8 mouse cellular contexts compared by ENCODE assay signal in genomic region chr4:43653161-43654015, GRCm38 (mm10). TPM values are rescaled to one million over a fixed set of nuclear protein-coding genes. Genes with fewer than 3 reads are reported as not detected.
A peak's percentile ranks its signal among the peaks of the same experiment; 100 is the strongest.
DNase-seq lines count a peak whose midpoint lies in the region; ATAC-seq and TF ChIP-seq lines count a peak whose summit lies in the region.

Gene Spag8, minus strand, starts transcription at chr4:43653594.

- 15% methylated on average over 24 of the region's 24 CpGs for WGBS in heart, postnatal 0 days
- 12% methylated on average over 24 of the region's 24 CpGs for WGBS in midbrain, embryonic 15.5 days

- peaks cover 7% of the 10 kb centered on the region for H3K9me3 ChIP-seq in heart, postnatal 0 days (replicated peaks; ENCODE audit: control insufficient read depth, low read length)
- no peaks in the 10 kb centered on the region for H3K9me3 ChIP-seq in midbrain, embryonic 15.5 days

- no peak for TF ChIP-seq EP300 in heart, postnatal 0 days (IDR thresholded peaks at IDR 0.05; ENCODE audit: low read depth)

- H3K4me2 ChIP-seq in heart, postnatal 0 days (ENCODE audit: low read depth, low read length) = peak within 1 kb of the TSS; percentile 43
- H3K4me2 ChIP-seq in midbrain, embryonic 15.5 days = peak within 1 kb of the TSS; percentile 47

- H3K9ac ChIP-seq in heart, postnatal 0 days (replicated peaks; ENCODE audit: low read depth, low read length) = no peak within 1 kb of the TSS
- no peak within 1 kb of the TSS for H3K9ac ChIP-seq in midbrain, embryonic 15.5 days

- H3K27ac ChIP-seq in heart, postnatal 0 days (ENCODE audit: low read depth) = no peak within 1 kb of the TSS
- H3K27ac ChIP-seq in midbrain, embryonic 15.5 days = 0 out of 2 replicates have a peak within 1 kb of the TSS, but pooled peaks have one; percentile 28

- H3K27me3 ChIP-seq in heart, postnatal 0 days (ENCODE audit: control insufficient read depth, insufficient read depth, low read length) = no peaks in the 10 kb centered on the region
- no peaks in the 10 kb centered on the region for H3K27me3 ChIP-seq in midbrain, embryonic 15.5 days (replicated peaks)

- TF ChIP-seq CTCF in heart, postnatal 0 days (IDR thresholded peaks at IDR 0.05; ENCODE audit: low read depth) = no peak

- H3K4me1 ChIP-seq in heart, postnatal 0 days (ENCODE audit: control insufficient read depth, insufficient read depth) = peaks cover 8% of the 10 kb centered on the region
- H3K4me1 ChIP-seq in midbrain, embryonic 15.5 days = peaks cover 13% of the 10 kb centered on the region

- ATAC-seq in heart, postnatal 0 days (ENCODE audit: insufficient read depth, low read depth) = no peak
- ATAC-seq in midbrain, embryonic 15.5 days (replicated peaks) = no peak
- ATAC-seq in monocyte, adult 5-6 weeks (replicated peaks; ENCODE audit: insufficient number of reproducible peaks, low FRiP score, low TSS enrichment, poor library complexity, severe bottlenecking) = no peak

- H3K36me3 ChIP-seq in heart, postnatal 0 days (replicated peaks; ENCODE audit: control insufficient read depth, insufficient read depth, low read length) = peaks cover 14% of the 10 kb centered on the region
- peaks cover 6% of the 10 kb centered on the region; the same call in 1 of the 2 replicates for H3K36me3 ChIP-seq in midbrain, embryonic 15.5 days (replicated peaks)

- no peak within 1 kb of the TSS for H3K4me3 ChIP-seq in heart, postnatal 0 days (ENCODE audit: low read depth, low read length)
- peak within 1 kb of the TSS; percentile 29 for H3K4me3 ChIP-seq in midbrain, embryonic 15.5 days

- peak; percentile 45 to 64 for DNase-seq in layer of hippocampus, postnatal 10 days (ENCODE audit: low spot score in 2 of 2)
- DNase-seq in layer of hippocampus, adult 8-10 months (ENCODE audit: low spot score in 2 of 2) = no peak
- DNase-seq in embryo, embryonic 9.5 days (ENCODE audit: extremely low spot score) = peak; percentile 73
- DNase-seq in heart, postnatal 0 days (ENCODE audit: low spot score) = no peak
- DNase-seq in liver = peak; percentile 68
- no peak for DNase-seq in urinary bladder, postnatal 14 days (ENCODE audit: low spot score)

RNA-seq across cellular contexts. Expression of gene Spag8, which starts in this region (rescaled TPM):
- total RNA-seq in layer of hippocampus, postnatal 10 days (2021) = 1 to 10 TPM; 2.1 to 2.3 TPM
- total RNA-seq in layer of hippocampus, adult 8-10 months (2022) = 1 to 10 TPM; 1.5 to 2.7 (median 2.0) TPM
- total RNA-seq in heart, postnatal 0 days (2014; rRNA removed; ENCODE audit: low replicate concordance) = not detected in 2 replicates
- polyA plus RNA-seq in heart, postnatal 0 days (2015; fragmentation: Nextera tagmentation; extraction: Ambion mirVana) = 0.44 and 0.62 TPM in 2 replicates
- polyA plus RNA-seq in midbrain, embryonic 15.5 days (2015; fragmentation: Nextera tagmentation; extraction: Ambion mirVana) = 7.7 and 8.9 TPM in 2 replicates
- total RNA-seq in monocyte, adult 5-6 weeks (2017) = not detected in 3 replicates

Comparison
In these comparisons a context has a peak if more than half of its experiments do, and no peak if none do; other contexts are left out.
1. DNase-seq: peak in layer of hippocampus, postnatal 10 days (2 of 2), embryo, embryonic 9.5 days (single experiment) and liver (single experiment); none in layer of hippocampus, adult 8-10 months (0 of 2), heart, postnatal 0 days (single experiment) and urinary bladder, postnatal 14 days (single experiment).